Mouse (Mus musculus) regulatory T cell (primary cell): ENCODE data around the gene Lyz2.
"Not testable (repeated sequence)": the region's sequence is repeated elsewhere in the genome, so short reads cannot be mapped to it uniquely, and the experiment has no call there.

Source experiments
- in situ Hi-C: fragments of 300-600 bp; cut with MboI, MseI; formaldehyde crosslinking; loops from one replicate; pipeline ENCODE4 v1.15.1; 2025; ENCODE audit warnings: high pct_unique_total_duplicates

The Lyz2 gene

DNA sequence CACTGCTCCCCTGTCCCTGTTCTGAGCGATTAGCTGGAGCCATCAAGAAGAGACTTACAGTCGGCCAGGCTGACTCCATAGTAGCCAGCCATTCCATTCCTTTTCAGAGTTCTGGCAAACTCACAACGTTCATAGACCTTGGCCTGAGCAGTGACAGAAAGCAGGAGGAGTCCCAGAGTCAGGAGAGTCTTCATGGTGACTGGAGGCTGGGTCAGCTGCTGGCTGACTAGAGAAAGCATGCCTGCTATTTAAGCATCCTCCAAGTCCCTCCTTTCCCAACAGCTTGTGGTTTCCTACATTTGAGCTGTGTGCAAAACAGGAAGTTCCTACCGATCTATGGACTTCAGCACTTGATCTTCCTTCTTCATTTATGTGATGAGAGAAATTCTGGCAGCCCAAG, at the start of gene Lyz2:
TSS of gene Lyz2 (minus strand) at position 273 of the 400 bp plus-strand sequence.
- in situ Hi-C loops, result no loop called here

DNA sequence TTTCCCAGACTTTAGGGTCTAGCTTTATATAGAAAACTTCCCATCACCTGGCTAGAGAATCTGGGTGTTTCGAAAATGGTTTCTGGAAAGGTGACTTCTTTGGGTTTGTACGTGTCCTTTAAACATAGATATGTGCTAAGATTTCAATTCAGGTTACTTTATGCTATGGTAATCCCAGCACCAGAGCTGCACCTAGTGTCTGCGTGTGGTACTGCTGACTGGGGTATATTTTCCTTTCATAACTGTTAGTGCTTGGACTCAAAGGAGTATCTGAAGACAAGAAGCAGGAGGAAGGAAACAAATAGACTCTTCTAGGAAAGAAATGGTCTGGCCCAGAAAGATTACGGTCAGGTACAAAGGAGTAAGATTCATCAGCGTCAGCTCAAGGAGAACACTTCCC, 48.4 kb upstream of the Lyz2 start:
- in situ Hi-C loops, result no loop called here

DNA sequence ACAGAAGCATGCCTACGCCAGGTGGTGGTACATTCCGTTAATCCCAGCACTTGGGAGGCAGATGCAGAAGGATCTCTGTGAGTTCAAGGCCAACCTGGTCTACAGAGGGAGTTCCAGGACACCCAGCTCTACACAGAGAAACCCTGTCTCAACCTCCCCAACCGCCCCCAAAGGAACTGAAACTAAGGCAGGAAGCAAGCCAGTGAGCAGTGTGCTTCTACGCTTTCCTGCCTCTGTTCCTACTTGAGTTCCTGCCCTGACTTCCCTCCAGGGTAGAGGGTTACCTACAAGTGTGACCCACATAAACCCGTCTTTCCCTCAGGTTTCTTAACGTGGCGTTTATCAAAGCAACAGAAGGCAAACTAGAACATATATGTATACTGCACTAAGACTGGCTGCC, 41.7 kb upstream of the Lyz2 start:
- in situ Hi-C loops, result no loop called here

DNA sequence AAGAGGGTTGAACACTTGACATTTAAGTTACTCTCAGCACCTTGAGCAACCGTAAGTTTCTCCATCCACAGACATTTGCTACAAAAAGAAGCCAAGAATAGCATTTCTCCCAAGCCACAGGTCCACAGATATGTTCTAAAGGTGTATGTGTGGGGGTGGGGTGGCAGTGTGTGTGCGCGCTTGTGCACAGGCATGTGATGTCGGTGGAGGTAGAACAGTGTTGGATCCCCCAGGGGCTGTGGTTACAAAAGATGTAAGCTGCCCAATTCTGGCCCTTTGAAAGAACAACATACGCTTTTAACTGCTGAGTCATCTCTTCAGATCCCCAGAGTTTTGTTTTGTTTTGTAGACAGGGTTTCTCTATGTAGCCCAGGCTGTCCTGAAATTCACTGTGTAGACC, 40.5 kb upstream of the Lyz2 start:
- in situ Hi-C loops, result no loop called here

DNA sequence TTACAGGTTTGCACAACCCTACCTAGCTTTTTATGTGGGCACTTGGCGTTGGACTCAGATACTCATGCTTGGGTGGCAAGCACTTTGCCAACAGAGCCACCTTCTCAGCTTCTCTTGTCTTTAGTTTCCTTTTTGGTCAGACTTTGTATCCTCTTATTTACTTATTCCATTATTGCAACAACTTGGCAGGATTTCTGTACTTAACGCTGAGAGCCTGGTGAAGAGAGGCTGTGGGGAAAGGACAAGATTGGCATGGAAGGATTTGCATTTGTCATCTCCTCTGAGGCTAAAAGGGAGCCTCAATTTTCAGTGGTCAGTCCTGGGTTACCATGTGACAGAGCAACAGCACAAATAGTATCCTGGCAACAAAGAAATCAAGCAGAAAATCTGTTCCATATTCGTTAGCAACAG, 38.5 kb upstream of the Lyz2 start:
- in situ Hi-C loops, result no loop called here

DNA sequence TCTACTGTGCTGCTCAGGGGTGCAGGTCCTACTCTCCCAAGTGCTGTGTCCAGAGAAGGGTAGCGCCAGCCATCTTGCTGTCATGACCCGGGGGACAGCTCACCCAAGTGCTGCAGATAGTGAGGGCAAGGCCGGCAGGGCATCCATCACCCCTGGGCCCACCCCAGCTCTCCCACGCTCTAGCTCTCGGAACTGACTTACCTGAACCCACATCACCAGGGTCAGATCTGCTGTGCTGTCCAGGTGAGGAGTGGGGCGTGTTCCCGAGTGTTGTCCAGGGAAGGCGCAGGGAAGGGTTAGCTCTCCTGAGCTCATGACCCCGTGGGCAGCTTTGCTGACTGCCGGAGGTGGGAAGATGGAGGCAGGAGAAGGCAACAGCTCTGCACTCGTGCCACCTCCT, 34.3 kb upstream of the Lyz2 start:
- in situ Hi-C loops, result no loop called here

DNA sequence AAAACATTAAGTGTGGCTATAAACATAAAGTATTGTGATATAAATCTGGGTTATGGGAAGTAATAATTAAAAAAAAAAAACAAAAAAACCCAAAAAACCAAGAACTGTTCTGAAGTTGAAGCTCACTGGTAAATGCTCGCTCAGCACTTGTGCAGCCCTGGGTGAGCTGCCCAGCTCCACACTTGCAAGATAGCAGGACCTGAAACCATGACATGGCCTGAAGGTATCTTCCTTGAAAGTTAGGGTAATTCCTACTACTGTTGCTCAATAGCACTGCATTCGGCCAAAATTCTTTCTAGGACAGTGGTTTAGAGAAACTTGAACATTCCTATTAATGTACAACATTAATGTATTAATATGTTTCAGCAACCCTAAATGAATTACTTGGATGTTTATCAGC, 31.0 kb upstream of the Lyz2 start:
- in situ Hi-C loops, result no loop called here

DNA sequence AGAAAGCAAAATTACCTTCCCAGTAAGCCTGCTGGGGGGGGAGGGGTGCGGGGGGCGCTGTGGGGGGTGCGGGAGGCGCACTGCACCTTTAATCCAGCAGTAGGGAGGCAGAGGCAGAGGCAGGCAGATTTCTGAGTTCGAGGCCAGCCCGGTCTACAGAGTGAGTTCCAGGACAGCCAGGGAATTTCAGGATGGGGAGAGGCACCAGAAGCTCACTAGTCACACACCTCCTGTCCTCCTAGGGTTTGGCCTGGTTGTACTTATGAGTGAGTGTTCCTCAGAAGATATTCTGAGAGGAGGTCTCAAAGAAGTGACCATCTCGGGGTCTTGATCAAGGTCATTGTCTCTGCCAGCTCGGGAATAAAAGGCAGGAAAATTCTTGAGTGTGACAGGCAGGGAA, 30.0 kb upstream of the Lyz2 start:
- in situ Hi-C loops, result no loop called here

DNA sequence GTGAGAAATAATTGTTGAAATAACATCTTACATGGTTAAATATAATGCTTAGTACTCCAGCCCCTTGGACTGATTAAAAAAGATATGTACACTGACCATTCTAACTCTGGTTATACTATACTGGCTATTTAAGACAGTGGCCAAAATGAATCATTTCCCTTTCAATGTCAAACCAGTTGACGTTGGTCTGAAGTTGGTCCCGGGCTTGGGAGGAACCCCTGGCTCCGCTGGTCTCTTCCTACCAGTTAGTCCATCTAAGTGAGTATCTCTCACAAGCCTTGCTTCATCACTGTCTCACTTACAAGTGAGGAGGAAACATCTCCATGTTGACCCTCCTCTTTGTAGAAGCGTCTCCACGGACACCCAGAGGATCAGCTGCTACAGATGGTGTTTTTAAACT, 22.2 kb upstream of the Lyz2 start:
- in situ Hi-C loops, result no loop called here

DNA sequence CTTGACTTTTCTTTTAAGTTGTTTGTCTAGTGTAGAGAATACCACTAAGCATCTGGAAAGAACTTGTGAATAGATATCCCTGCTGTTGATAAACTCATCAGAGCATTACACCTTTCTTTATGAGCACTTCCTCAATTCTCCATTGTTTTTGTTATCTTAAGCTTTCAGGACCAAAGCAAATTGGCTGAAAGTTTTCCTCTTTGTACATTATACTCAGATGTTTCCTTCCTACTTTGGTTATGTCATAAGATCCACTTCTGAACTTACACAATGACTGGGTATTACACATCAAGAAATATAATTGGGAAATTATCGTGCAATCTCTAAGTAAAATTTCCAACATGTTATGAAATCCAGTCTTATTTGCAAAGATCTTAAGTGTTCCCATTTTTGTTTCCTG, 19.6 kb upstream of the Lyz2 start:
- in situ Hi-C loops, result no loop called here

DNA sequence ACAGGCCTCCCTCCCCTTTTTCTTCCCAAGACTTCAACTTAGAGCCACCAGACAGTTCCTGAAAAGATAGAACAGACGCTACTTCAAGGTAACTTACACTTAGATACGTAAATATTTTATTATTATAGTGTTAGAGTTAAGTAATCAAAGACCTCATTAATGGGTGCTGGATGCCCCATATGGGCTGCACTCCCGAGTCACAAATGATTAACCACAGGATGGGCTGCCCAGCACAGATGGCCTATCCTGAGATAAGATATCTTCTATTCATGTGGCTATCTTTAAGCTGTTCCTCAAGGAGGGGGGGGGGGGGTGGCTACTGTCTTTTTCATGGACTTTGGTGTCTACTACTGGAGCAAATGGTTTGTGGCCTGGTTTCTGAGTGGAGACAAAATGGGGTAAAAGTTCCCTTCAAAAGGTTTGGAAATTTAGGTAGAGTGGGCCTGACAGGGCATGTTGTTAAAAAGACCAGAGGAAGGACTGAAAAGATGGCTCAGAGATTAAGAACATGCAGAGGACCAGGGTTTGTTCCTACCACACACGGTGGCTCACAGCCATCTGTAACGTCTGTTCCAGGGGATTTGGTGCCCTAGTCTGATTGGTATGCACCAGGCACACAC, 17.9 kb upstream of the Lyz2 start:
- in situ Hi-C loops, result no loop called here

DNA sequence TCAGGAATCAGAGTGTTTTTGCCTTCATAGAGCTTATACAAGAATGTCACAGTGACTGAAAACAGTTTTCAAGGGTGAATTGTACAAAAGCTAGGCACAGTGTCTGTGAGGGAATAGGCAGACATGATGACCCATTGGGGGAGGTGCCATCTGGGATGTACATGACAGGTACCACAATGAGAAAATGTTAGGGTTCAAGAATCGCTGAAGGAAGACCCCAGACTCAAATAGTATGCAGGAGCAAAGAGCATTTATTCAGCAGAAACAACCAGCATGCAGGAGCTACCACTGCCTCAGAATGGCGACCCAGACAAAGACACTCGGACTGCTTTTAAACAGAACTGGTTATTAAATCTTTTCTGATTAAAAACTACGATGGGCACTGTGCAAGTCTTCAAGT, 17.0 kb upstream of the Lyz2 start:
- in situ Hi-C loops, result no loop called here

DNA sequence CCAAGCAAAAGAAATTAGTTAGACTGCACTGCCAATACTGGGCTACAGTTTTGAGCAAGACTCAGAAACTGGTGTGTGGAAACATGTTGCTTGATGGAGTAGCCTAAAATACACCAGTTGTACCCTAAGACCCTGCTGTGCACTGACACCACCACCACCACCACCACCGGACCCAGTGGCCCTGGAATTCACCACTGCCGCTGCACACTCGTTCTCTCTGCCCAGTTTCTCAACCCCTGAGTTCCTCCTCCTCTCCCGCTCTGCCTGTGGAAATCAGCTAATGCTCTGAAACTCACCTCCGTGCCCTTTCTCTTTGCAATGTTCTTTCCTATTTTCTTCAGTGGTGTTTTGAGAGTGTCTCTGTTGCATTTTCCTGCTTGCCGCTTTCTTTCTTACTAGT, 16.2 kb upstream of the Lyz2 start:
- in situ Hi-C loops, result no loop called here

DNA sequence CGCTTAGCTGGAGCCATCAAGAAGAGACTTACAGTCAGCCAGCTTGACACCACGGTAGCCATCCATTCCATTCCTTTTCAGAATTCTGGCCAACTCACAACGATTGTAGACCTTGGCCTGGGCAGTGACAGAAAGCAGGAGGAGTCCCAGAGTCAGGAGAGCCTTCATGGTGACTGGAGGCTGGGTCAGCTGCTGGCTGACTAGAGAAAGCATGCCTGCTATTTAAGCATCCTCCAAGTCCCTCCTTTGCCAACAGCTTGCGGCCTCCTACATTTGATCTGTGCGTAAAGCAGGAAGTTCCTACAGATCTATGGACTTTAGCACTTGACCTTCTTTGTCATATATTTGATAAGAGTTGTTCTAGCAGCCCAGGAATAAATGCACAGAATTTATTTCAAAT, 10.6 kb upstream of the Lyz2 start, which contains the start of gene Lyz1:
TSS of gene Lyz1 (minus strand) at position 198 of the 400 bp plus-strand sequence.
- in situ Hi-C loops, result no loop called here

DNA sequence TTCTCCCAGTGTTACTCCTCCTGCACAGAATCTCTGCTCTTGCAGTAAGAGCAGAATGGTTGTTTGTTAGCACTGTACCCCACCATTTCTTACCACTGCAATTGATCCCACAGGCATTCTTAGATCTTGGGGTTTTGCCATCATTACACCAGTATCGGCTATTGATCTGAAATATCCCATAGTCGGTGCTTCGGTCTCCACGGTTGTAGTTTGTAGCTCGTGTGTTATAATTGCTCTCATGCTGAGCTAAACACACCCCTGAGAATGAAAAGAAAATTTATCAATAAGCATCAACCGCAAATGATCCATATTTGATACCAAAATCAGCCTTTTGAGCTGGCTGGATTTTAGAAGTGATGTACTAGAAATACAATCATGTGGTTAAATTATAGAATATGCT, 8.8 kb upstream of the Lyz2 start:
- in situ Hi-C loops, result not testable (repeated sequence)

DNA sequence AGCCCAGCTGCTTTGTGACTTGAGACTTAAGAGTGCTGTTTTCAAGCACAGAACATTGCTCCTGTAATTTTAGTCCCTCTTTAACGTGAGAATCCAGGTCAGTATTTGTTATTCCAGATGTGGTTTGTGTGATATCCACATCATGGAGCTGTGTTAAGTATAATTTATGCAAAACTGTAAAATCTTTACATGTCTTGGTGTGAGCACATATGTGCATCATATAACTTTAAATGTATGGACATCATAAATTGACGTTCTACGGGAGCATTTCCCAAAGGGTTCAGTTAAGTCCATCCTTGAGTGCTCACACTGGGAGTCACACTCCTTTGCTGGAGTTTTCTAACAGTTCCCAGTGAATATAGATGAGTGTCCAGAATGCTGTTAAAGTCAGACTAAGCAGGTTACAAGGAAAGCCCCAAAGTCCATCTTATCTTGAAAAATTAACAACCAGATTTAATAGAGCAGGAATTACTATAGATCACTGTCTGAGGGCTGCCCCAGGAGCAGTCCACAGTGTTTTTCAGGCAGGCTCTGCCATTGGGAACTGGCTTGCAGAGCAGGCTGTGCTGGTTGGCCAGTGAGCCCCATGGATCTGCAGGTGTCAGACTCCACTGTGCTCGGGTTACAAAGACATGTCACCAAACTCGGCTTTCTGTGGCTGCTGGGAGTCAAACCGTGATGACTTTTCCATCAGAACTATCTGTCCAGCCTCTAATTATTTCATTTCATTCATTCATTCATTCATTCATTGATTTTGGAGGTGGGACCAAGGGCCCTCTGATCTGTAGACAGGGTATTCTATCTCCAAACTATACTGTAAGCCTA, 8.1 kb upstream of the Lyz2 start:
- in situ Hi-C loops, result no loop called here

DNA sequence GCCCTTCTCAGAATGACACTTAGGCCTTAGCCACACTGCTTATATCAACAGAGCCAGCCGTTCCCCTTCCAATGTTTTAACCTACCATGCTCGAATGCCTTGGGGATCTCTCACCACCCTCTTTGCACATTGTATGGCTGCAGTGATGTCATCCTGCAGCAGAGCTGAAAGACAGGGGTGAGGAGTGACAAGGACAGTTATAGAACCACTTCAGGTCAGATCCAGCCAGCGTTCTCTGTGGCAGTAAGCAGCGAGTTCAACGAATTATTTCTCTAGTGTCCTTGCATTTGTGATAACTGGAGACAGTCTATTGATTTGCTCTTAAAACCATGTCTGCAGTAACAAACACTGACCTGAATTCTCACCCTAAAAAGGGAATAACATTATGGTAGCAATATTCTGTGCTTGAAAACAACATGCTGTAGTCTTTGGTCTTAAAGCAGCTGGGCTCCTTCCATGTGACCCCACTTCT, 6.9 kb upstream of the Lyz2 start:
- in situ Hi-C loops, result not testable (repeated sequence)

DNA sequence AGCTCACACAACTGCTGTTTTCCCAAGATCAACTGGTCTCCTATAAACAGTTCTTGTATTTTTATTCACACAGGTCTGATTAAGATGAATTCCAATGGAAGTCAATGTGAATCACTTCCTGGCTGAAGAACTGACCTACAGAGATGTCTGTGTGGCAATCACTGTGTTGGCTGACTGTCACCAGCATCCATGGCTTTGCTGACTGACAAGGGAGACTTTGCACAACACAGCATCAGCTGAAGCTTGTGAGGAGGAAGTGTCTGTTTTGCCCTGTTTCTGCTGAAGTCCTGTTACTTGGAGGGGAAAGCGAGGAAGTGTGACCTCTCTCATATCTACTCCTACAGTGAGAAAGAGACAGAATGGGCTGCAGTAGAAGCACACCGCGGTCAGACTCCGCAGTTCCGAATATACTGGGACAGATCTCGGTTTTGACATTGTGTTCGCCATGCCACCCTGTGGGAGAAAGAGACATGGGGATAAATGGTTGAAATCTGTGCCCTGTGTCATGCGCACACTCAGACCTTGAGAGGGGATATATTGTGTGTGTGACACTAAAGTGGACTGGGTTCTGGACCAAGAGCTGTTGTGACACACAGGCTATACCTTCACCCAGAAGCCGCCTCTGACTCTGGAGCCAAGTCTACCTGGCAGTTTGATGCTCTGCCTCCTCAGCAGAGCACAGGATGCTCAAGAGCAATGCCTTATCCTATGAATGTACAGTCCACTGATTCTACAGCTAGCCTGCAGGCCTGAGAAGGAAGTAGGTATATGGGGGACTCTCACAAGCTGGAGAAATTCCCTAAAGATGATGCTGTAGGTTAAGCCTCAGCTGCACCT, 6.3 kb upstream of the Lyz2 start:
- in situ Hi-C loops, result no loop called here

DNA sequence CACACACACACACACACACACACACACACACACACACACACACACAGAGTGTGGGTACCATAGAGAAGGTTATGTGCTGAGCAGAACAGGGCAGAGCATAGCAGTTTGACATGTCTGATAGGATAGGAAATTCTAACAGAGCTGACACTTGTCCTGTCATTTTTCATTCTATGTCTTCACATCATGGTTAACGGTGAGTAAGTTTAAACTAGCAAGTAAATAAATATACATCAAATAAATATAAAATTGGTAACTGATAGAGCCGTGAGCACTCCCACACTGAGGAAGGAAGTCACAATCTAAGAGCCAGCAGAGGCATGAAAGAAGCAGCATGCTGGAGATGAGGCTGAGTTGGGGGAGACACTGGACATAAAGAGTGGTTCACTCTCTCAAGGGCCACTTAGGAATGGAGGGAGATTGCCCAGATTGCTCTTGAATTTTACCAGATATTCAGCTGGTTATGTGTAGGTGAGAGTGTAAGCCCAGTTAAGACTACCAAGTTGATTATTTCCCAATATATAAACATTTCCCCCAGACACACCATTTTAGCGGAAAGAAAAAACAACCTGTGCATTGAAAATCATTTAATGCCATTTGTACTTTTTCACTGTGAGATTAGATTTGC, 5.2 kb upstream of the Lyz2 start:
- in situ Hi-C loops, result no loop called here

DNA sequence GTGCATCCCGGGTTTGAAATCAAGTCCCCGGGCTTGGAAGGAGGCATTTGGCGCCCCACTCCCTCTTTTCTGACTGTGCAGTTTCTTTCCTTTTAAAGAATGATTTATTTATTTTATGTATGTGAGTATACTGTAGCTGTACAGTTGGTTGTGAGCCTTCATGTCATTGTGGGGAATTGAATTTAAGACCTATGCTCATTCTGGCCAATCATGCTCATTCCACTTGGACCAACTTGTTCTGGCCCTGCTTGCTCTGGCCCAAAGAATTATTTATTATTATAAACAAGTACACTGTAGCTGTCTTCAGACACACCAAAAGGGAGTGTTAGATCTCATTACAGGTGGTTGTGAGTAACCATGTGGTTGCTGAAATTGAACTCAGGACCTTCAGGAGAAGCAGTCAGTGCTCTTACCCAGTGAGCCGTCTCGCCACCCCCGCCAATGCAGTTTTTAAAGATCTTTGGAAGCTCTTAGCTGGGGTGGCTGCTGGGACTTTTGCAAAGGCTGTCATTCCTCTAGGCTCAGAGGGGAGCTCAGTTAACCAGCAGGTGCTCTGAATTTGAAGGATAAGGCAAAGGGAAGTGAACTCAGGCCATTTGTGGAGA, 4.3 kb upstream of the Lyz2 start:
- in situ Hi-C loops, result no loop called here

DNA sequence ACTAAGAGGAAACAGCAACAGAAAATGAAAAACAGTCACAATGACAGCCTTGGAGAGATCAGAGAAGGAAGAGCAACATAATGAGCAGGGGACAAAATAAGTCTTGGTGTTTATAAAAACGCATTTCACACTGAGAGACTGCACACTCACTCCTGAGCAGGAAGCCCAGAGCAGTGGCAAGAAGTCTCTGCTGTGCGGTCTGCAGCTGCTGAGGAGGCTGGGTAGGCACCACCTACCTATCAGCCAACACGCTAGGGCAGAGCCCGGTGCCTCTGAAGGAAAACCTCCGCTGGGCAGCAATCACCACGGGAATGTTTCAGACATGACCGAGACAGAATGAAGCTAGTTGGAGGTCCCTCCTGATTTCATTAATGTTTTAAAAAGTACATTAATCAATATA, 3.5 kb upstream of the Lyz2 start:
- in situ Hi-C loops, result not testable (repeated sequence)
